9 mouse cellular contexts compared by ENCODE assay signal in the genomic region with DNA sequence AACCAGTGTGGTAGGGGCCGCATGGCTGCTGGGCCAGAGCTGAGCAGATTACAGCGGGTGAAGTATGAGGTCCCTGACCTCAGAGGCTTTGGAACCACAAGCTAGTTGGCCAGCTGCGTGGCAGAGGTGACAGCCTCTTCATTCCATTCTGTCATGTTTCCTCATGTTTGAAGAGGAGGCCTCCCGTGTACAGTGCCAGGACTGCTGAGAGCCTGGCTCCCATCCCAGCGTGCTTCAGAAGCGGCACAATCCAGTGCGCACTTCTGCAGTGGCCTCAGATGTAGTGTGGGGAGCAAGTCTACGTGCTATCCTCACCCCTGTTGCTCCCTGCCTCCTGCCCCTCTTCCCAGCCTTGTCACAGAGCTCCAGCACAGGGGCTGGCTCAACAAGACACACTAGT. TPM values are rescaled to one million over a fixed set of nuclear protein-coding genes. Genes with fewer than 3 reads are reported as not detected.
DNase-seq lines count a peak whose midpoint lies in the region.
"Had no signal": no experiment of that assay in that cellular context is flagged by ENCODE, and none has a peak within 500 bp of the region (broad histone marks: within the 10 kb centered on the region; RNA-seq: fewer than 3 reads in every experiment).

No protein-coding gene starts in this region.

- intact Hi-C loops in heart, postnatal 14 days (cut with DNase I) = loop anchor here (5.0 kb wide), 1 partner anchor 139 kb away; no protein-coding TSS in a partner anchor

- peak; percentile 8 for DNase-seq in adrenal gland, postnatal 25 days
- no peak for DNase-seq in adrenal gland, adult 18-20 months (ENCODE audit: low spot score in 2 of 2)
- peak; percentile 47 for DNase-seq in kidney, postnatal 10 days
- DNase-seq in kidney, postnatal 25 days = no peak
- DNase-seq in brain, adult 2 months (ENCODE audit: low read depth, low spot score) = peak; percentile 45
- DNase-seq in heart, postnatal 14 days = peak; percentile 67 to 82
- DNase-seq in testis, postnatal 14 days (ENCODE audit: low spot score) = no peak
- DNase-seq in MN1 (ENCODE audit: low spot score) = no peak
- DNase-seq: cerebellum, adult 9-10 months had no signal

RNA-seq across cellular contexts. Expression of gene Lrrc18, which starts 34.7 kb away (rescaled TPM):
- 0.79 and 1.2 TPM in 2 replicates for total RNA-seq in adrenal gland, postnatal 25 days (2021)
- under 1 TPM; 0.70 to 0.76 TPM for total RNA-seq in adrenal gland, adult 18-20 months (2021)
- total RNA-seq in heart, postnatal 14 days (2021) = under 1 TPM; 0.17 to 0.60 TPM

Comparison
In these comparisons a context has a peak if more than half of its experiments do, and no peak if none do; other contexts are left out.
1. DNase-seq: peak in adrenal gland, postnatal 25 days (single experiment), kidney, postnatal 10 days (single experiment), brain, adult 2 months (single experiment) and heart, postnatal 14 days (2 of 2); none in adrenal gland, adult 18-20 months (0 of 2), kidney, postnatal 25 days (0 of 2), testis, postnatal 14 days (single experiment) and MN1 (single experiment).